Mouse (Mus musculus) bone marrow macrophage, adult 2 months (primary cell): Measurements from ENCODE around the gene D130043K22Rik. TPM values are rescaled to one million over a fixed set of nuclear protein-coding genes. Genes with fewer than 3 reads are reported as not detected.
A peak's percentile ranks its signal among the peaks of the same experiment; 100 is the strongest.

Experiments
- H3K27ac ChIP-seq: 2 replicates; pipeline ENCODE4 v1.5.1; 2012; ENCODE audit warnings: low read depth, low read length; ENCODE audit not compliant: insufficient read depth
- H3K4me1 ChIP-seq: 2 replicates; pipeline ENCODE4 v1.6.1; 2012; ENCODE audit warnings: low read length; ENCODE audit not compliant: control insufficient read depth, insufficient read depth
- H3K4me3 ChIP-seq: 2 replicates; pipeline ENCODE4 v1.5.1; 2012; ENCODE audit warnings: mild to moderate bottlenecking, low read length, moderate library complexity; ENCODE audit not compliant: insufficient read depth
- CTCF ChIP-seq: IDR thresholded peaks from 2 replicates; pipeline ENCODE4 v1.5.1; 2012; ENCODE audit warnings: low read depth, mild to moderate bottlenecking, low read length, moderate library complexity
- POLR2A ChIP-seq: IDR thresholded peaks from 2 replicates; pipeline ENCODE4 v1.6.1; 2012; ENCODE audit warnings: mild to moderate bottlenecking, low read depth, low read length, borderline replicate concordance
- polyA plus RNA-seq: library from polyadenylated mRNA; stranded (reverse); fragments of >200 nt; gene quantifications from 2 replicates; pipeline ENCODE4 v1.2.4, GENCODE M21; 2012; ENCODE audit not compliant: missing spikeins, insufficient read depth, insufficient read length

D130043K22Rik gene
- polyA plus RNA-seq, 1 experiment = not detected

- no peak for TF ChIP-seq CTCF
- TF ChIP-seq POLR2A = no peak
- H3K4me1 ChIP-seq = no peaks in the 10 kb centered on the region
- H3K27ac ChIP-seq = no peak overlapping the region
- H3K4me3 ChIP-seq = no peak overlapping the region
Measured at GRCm38 (mm10) chr13:24920333-24920977, 75.5 kb downstream of the D130043K22Rik start.

- no peak for TF ChIP-seq CTCF
- no peak for TF ChIP-seq POLR2A
- Histone ChIP-seq H3K4me3 (no peak overlapping the region), H3K27ac (no peak overlapping the region), H3K4me1 (no peaks in the 10 kb centered on the region)
Measured at GRCm38 (mm10) chr13:24921281-24921680, 76.3 kb downstream of the D130043K22Rik start.

- H3K4me1 ChIP-seq = no peaks in the 10 kb centered on the region
- no peak overlapping the region for H3K27ac ChIP-seq
- H3K4me3 ChIP-seq = no peak overlapping the region
- TF ChIP-seq POLR2A (no peak), CTCF (no peak)
Measured at GRCm38 (mm10) chr13:24923991-24924390, 79.1 kb downstream of the D130043K22Rik start.

GRCm38 (mm10) chr13:24930591-24930990 is 85.7 kb downstream of the D130043K22Rik start:
- TF ChIP-seq POLR2A (no peak), CTCF (no peak)
- no peaks in the 10 kb centered on the region for H3K4me1 ChIP-seq
- H3K4me3 ChIP-seq = no peak overlapping the region
- H3K27ac ChIP-seq = no peak overlapping the region

GRCm38 (mm10) chr13:24933199-24933598 is 88.3 kb downstream of the D130043K22Rik start:
- Histone ChIP-seq H3K27ac (no peak overlapping the region), H3K4me3 (no peak overlapping the region), H3K4me1 (no peaks in the 10 kb centered on the region; the same call in 1 of the 2 replicates)
- TF ChIP-seq POLR2A (no peak), CTCF (no peak)

GRCm38 (mm10) chr13:24936772-24937107 is 91.8 kb downstream of the D130043K22Rik start:
- H3K4me3 ChIP-seq = peak overlapping the region; percentile 76
- H3K27ac ChIP-seq = no peak overlapping the region
- no peaks in the 10 kb centered on the region; the same call in 1 of the 2 replicates for H3K4me1 ChIP-seq
- TF ChIP-seq POLR2A (no peak), CTCF (no peak)

GRCm38 (mm10) chr13:24937108-24937838 is 92.3 kb downstream of the D130043K22Rik start, which contains the start of gene Aldh5a1:
Aldh5a1 (minus strand) TSS chr13:24937661.
- H3K27ac ChIP-seq = no peak within 1 kb of the TSS

GRCm38 (mm10) chr13:24937839-24938166 is 92.9 kb downstream of the D130043K22Rik start:
- Histone ChIP-seq H3K27ac (no peak overlapping the region), H3K4me1 (no peaks in the 10 kb centered on the region; the same call in 1 of the 2 replicates), H3K4me3 (peak overlapping the region; percentile 76)
- TF ChIP-seq POLR2A (no peak), CTCF (no peak)

More at GRCm38 (mm10) chr13:24937108-24937838, 92.3 kb downstream of the D130043K22Rik start, which contains the start of gene Aldh5a1:
- H3K4me1 ChIP-seq = no peaks in the 10 kb centered on the region; the same call in 1 of the 2 replicates
- peak within 1 kb of the TSS; percentile 76 for H3K4me3 ChIP-seq
- no peak for TF ChIP-seq CTCF
- TF ChIP-seq POLR2A = no peak

- no peak overlapping the region for H3K4me3 ChIP-seq
- H3K27ac ChIP-seq = no peak overlapping the region
- no peak for TF ChIP-seq POLR2A
- TF ChIP-seq CTCF = peak; percentile 84
- no peaks in the 10 kb centered on the region; the same call in 1 of the 2 replicates for H3K4me1 ChIP-seq
Measured at GRCm38 (mm10) chr13:24938683-24939082, 93.7 kb downstream of the D130043K22Rik start.

GRCm38 (mm10) chr13:24939472-24939871 is 94.5 kb downstream of the D130043K22Rik start:
- TF ChIP-seq POLR2A (no peak), CTCF (no peak)
- H3K4me1 ChIP-seq = no peaks in the 10 kb centered on the region; the same call in 1 of the 2 replicates
- H3K27ac ChIP-seq = no peak overlapping the region
- H3K4me3 ChIP-seq = no peak overlapping the region
